In genomic region chr11:113771187-113771586, GRCm38 (mm10) we compare ENCODE assay signal across 21 mouse cellular contexts. TPM values are rescaled to one million over a fixed set of nuclear protein-coding genes. Genes with fewer than 3 reads are reported as not detected.
DNase-seq lines count a peak whose midpoint lies in the region; ATAC-seq lines count a peak whose summit lies in the region.
"Had no signal": no experiment of that assay in that cellular context is flagged by ENCODE, and none has a peak within 500 bp of the region (broad histone marks: within the 10 kb centered on the region; RNA-seq: fewer than 3 reads in every experiment).

No protein-coding gene starts in this region.

- no peaks in the 10 kb centered on the region for H3K9me3 ChIP-seq in embryonic facial prominence, embryonic 13.5 days
- H3K9me3 ChIP-seq in embryonic facial prominence, embryonic 10.5 days: no peaks in the 10 kb centered on the region
- no peaks in the 10 kb centered on the region for H3K9me3 ChIP-seq in embryonic facial prominence, embryonic 14.5 days (ENCODE audit: control insufficient read depth, low read length)
- no peaks in the 10 kb centered on the region for H3K9me3 ChIP-seq in limb, embryonic 15.5 days
- H3K9me3 ChIP-seq: forebrain, embryonic 13.5 days; forebrain, embryonic 15.5 days; G1E had no signal

- H3K9ac ChIP-seq in embryonic facial prominence, embryonic 13.5 days: no peak overlapping the region
- H3K9ac ChIP-seq in embryonic facial prominence, embryonic 14.5 days (ENCODE audit: low read depth, low read length): no peak overlapping the region; the same call in 1 of the 2 replicates
- no peak overlapping the region for H3K9ac ChIP-seq in limb, embryonic 15.5 days
- H3K9ac ChIP-seq: forebrain, embryonic 13.5 days; forebrain, embryonic 15.5 days; forebrain, postnatal 0 days had no signal

- no peak overlapping the region for H3K4me3 ChIP-seq in embryonic facial prominence, embryonic 13.5 days
- no peak overlapping the region for H3K4me3 ChIP-seq in embryonic facial prominence, embryonic 10.5 days
- no peak overlapping the region for H3K4me3 ChIP-seq in embryonic facial prominence, embryonic 14.5 days (ENCODE audit: low read depth, low read length)
- no peak overlapping the region for H3K4me3 ChIP-seq in limb, embryonic 15.5 days
- H3K4me3 ChIP-seq: forebrain, embryonic 13.5 days; forebrain, embryonic 15.5 days had no signal

- no peak for ATAC-seq in embryonic facial prominence, embryonic 13.5 days (ENCODE audit: insufficient number of reproducible peaks, insufficient read depth, low FRiP score, low TSS enrichment, low read depth)
- ATAC-seq in embryonic facial prominence, embryonic 14.5 days (ENCODE audit: low read depth): no peak
- no peak for ATAC-seq in limb, embryonic 15.5 days (ENCODE audit: insufficient number of reproducible peaks, low FRiP score, low TSS enrichment, low read depth)
- ATAC-seq: activated CD4-positive, CD25-positive, alpha-beta regulatory T cell, adult 4 months; CD4-positive, CD25-positive, alpha-beta regulatory T cell, adult 4 months; forebrain, embryonic 13.5 days; forebrain, embryonic 15.5 days; forebrain, postnatal 0 days; Patski had no signal

- H3K36me3 ChIP-seq in embryonic facial prominence, embryonic 13.5 days: no peaks in the 10 kb centered on the region
- no peaks in the 10 kb centered on the region for H3K36me3 ChIP-seq in embryonic facial prominence, embryonic 10.5 days (replicated peaks)
- no peaks in the 10 kb centered on the region for H3K36me3 ChIP-seq in embryonic facial prominence, embryonic 14.5 days (ENCODE audit: control insufficient read depth, insufficient read depth, low read length)
- H3K36me3 ChIP-seq in limb, embryonic 15.5 days: no peaks in the 10 kb centered on the region
- H3K36me3 ChIP-seq: forebrain, embryonic 15.5 days; G1E had no signal

- no peaks in the 10 kb centered on the region for H3K27me3 ChIP-seq in embryonic facial prominence, embryonic 13.5 days
- H3K27me3 ChIP-seq in embryonic facial prominence, embryonic 10.5 days (replicated peaks; ENCODE audit: low read depth, poor library complexity, severe bottlenecking): peaks cover 4% of the 10 kb centered on the region; the same call in 1 of the 2 replicates
- H3K27me3 ChIP-seq in embryonic facial prominence, embryonic 14.5 days (replicated peaks; ENCODE audit: control insufficient read depth, insufficient read depth, low read length): no peaks in the 10 kb centered on the region
- H3K27me3 ChIP-seq in limb, embryonic 15.5 days: no peaks in the 10 kb centered on the region
- H3K27me3 ChIP-seq: forebrain, embryonic 13.5 days; forebrain, embryonic 15.5 days; Patski had no signal

- peaks cover 47% of the 10 kb centered on the region for H3K4me1 ChIP-seq in embryonic facial prominence, embryonic 13.5 days
- peaks cover 27% of the 10 kb centered on the region for H3K4me1 ChIP-seq in embryonic facial prominence, embryonic 10.5 days
- H3K4me1 ChIP-seq in embryonic facial prominence, embryonic 14.5 days (ENCODE audit: control insufficient read depth, insufficient read depth, low read length): peaks cover 30% of the 10 kb centered on the region
- peaks cover 30% of the 10 kb centered on the region for H3K4me1 ChIP-seq in limb, embryonic 15.5 days

- H3K4me2 ChIP-seq in embryonic facial prominence, embryonic 13.5 days: peak overlapping the region; percentile 14; the same call in 1 of the 2 replicates
- H3K4me2 ChIP-seq in embryonic facial prominence, embryonic 14.5 days (ENCODE audit: low read depth, low read length): 0 out of 2 replicates have a peak overlapping the region, but pooled peaks have one; percentile 3
- H3K4me2 ChIP-seq in limb, embryonic 15.5 days: no peak overlapping the region
- H3K4me2 ChIP-seq: forebrain, embryonic 13.5 days; forebrain, embryonic 15.5 days had no signal

- intact Hi-C loops in left cerebral cortex, postnatal 36 days (cut with DNase I): no loop called here

- DNase-seq in embryonic facial prominence, embryonic 10.5 days (ENCODE audit: low spot score): no peak
- DNase-seq in embryonic facial prominence, embryonic 14.5 days (ENCODE audit: low spot score): peak; percentile 85
- DNase-seq in left cerebral cortex, postnatal 36 days (ENCODE audit: low spot score in 2 of 2): no peak
- DNase-seq: adrenal gland, adult 8-10 months; adrenal gland, postnatal 14 days; adrenal gland, postnatal 36 days; B cell, adult 2 months; cerebellum, adult 11-12 months; cerebellum, adult 2 months; cerebellum, adult 9-10 months; cerebellum, postnatal 10 days; cerebellum, postnatal 25 days; forebrain, postnatal 0 days had no signal

- 44% methylated on average over 13 of the region's 13 CpGs for WGBS in embryonic facial prominence, embryonic 13.5 days
- 91% methylated on average over 13 of the region's 13 CpGs for WGBS in embryonic facial prominence, embryonic 10.5 days
- 53% methylated on average over 13 of the region's 13 CpGs for WGBS in embryonic facial prominence, embryonic 14.5 days
- WGBS in limb, embryonic 15.5 days: 57% methylated on average over 13 of the region's 13 CpGs

- H3K27ac ChIP-seq in embryonic facial prominence, embryonic 13.5 days: peak overlapping the region; percentile 86
- H3K27ac ChIP-seq in embryonic facial prominence, embryonic 10.5 days (replicated peaks): no peak overlapping the region
- peak overlapping the region; percentile 81 for H3K27ac ChIP-seq in embryonic facial prominence, embryonic 14.5 days (replicated peaks; ENCODE audit: low read depth, low read length)
- H3K27ac ChIP-seq in limb, embryonic 15.5 days: peak overlapping the region; percentile 70
- H3K27ac ChIP-seq: forebrain, embryonic 13.5 days; forebrain, embryonic 15.5 days had no signal

RNA-seq across cellular contexts. Expression of gene Cdc42ep4, which starts 19.5 kb away (rescaled TPM):
- 108 and 119 TPM in 2 replicates for polyA plus RNA-seq in embryonic facial prominence, embryonic 13.5 days (2015; fragmentation: Nextera tagmentation; extraction: Ambion mirVana)
- polyA plus RNA-seq in embryonic facial prominence, embryonic 10.5 days (2016; fragmentation: Nextera tagmentation; extraction: Ambion mirVana): 117 TPM in 2 replicates
- 39.3 and 51.0 TPM in 2 replicates for polyA plus RNA-seq in embryonic facial prominence, embryonic 14.5 days (2014; fragmentation: Nextera tagmentation; extraction: Ambion mirVana)
- polyA plus RNA-seq in limb, embryonic 15.5 days (2015; fragmentation: Nextera tagmentation; extraction: Ambion mirVana): 70.1 and 72.4 TPM in 2 replicates
- total RNA-seq in left cerebral cortex, postnatal 36 days (2021): 10 to 100 TPM; 21.9 to 29.8 TPM
